Mouse (Mus musculus): ENCODE measurements around the gene Cbfa2t3. TPM values are rescaled to one million over a fixed set of nuclear protein-coding genes. Genes with fewer than 3 reads are reported as not detected.

The Cbfa2t3 gene
- total and polyA plus RNA-seq, 2 experiments from 2014 or later: 11.1 to 15.9 TPM

- no peaks in the 10 kb centered on the region for H3K9me3 ChIP-seq (ENCODE audit: low read length)
- H3K9ac ChIP-seq (replicated peaks; ENCODE audit: low read length, poor library complexity, severe bottlenecking): no peak overlapping the region
- H3K36me3 ChIP-seq (ENCODE audit: insufficient read depth, low read length): peaks cover 34% of the 10 kb centered on the region
- 90% methylated on average over 16 of the region's 16 CpGs for WGBS
- no peaks in the 10 kb centered on the region for H3K27me3 ChIP-seq (ENCODE audit: insufficient read depth, low read length)
- no peak overlapping the region for H3K4me3 ChIP-seq (ENCODE audit: low read depth, low read length)
- ATAC-seq (ENCODE audit: low FRiP score) (no peak), DNase-seq (ENCODE audit: low spot score) (no peak)
- no peak overlapping the region for H3K27ac ChIP-seq (ENCODE audit: low read depth, low read length)
- TF ChIP-seq CTCF (IDR thresholded peaks at IDR 0.05): no peak
- no peaks in the 10 kb centered on the region for H3K4me1 ChIP-seq (ENCODE audit: insufficient read depth, low read length)
- H3K4me2 ChIP-seq (ENCODE audit: low read depth, low read length, poor library complexity, severe bottlenecking): no peak overlapping the region
These were observed 52.6 kb downstream of the Cbfa2t3 start for GRCm38 (mm10) chr8:122646337-122646736.

GRCm38 (mm10) chr8:122644175-122644954, 54.5 kb downstream of the Cbfa2t3 start:
- Histone ChIP-seq H3K9me3 (ENCODE audit: low read length) (no peaks in the 10 kb centered on the region), H3K4me2 (ENCODE audit: low read depth, low read length, poor library complexity, severe bottlenecking) (no peak overlapping the region), H3K9ac (replicated peaks; ENCODE audit: low read length, poor library complexity, severe bottlenecking) (no peak overlapping the region), H3K36me3 (ENCODE audit: insufficient read depth, low read length) (peaks cover 29% of the 10 kb centered on the region), H3K27me3 (ENCODE audit: insufficient read depth, low read length) (no peaks in the 10 kb centered on the region), H3K4me3 (ENCODE audit: low read depth, low read length) (no peak overlapping the region), H3K27ac (ENCODE audit: low read depth, low read length) (no peak overlapping the region), H3K4me1 (ENCODE audit: insufficient read depth, low read length) (no peaks in the 10 kb centered on the region)
- ATAC-seq (ENCODE audit: low FRiP score) (no peak), DNase-seq (ENCODE audit: low spot score) (no peak)
- TF ChIP-seq CTCF (IDR thresholded peaks at IDR 0.05): no peak
- 73% methylated on average over 6 of the region's 6 CpGs for WGBS

- DNase-seq (ENCODE audit: low spot score) (no peak), ATAC-seq (ENCODE audit: low FRiP score) (no peak)
- H3K9me3 ChIP-seq (ENCODE audit: low read length): no peaks in the 10 kb centered on the region
- no peak for TF ChIP-seq CTCF (IDR thresholded peaks at IDR 0.05)
- no peak overlapping the region for H3K9ac ChIP-seq (replicated peaks; ENCODE audit: low read length, poor library complexity, severe bottlenecking)
- H3K36me3 ChIP-seq (ENCODE audit: insufficient read depth, low read length): peaks cover 40% of the 10 kb centered on the region
- H3K4me1 ChIP-seq (ENCODE audit: insufficient read depth, low read length): no peaks in the 10 kb centered on the region
- WGBS: 73% methylated on average over 9 of the region's 9 CpGs
- H3K27ac ChIP-seq (ENCODE audit: low read depth, low read length): no peak overlapping the region
- H3K4me3 ChIP-seq (ENCODE audit: low read depth, low read length): no peak overlapping the region
- H3K4me2 ChIP-seq (ENCODE audit: low read depth, low read length, poor library complexity, severe bottlenecking): no peak overlapping the region
- H3K27me3 ChIP-seq (ENCODE audit: insufficient read depth, low read length): no peaks in the 10 kb centered on the region
These were observed 56.8 kb downstream of the Cbfa2t3 start for GRCm38 (mm10) chr8:122642071-122642470.

GRCm38 (mm10) chr8:122641406-122641805, 57.5 kb downstream of the Cbfa2t3 start:
- no peak overlapping the region for H3K4me3 ChIP-seq (ENCODE audit: low read depth, low read length)
- peaks cover 36% of the 10 kb centered on the region for H3K36me3 ChIP-seq (ENCODE audit: insufficient read depth, low read length)
- DNase-seq (ENCODE audit: low spot score) (no peak), ATAC-seq (ENCODE audit: low FRiP score) (no peak)
- H3K4me1 ChIP-seq (ENCODE audit: insufficient read depth, low read length): no peaks in the 10 kb centered on the region
- no peaks in the 10 kb centered on the region for H3K9me3 ChIP-seq (ENCODE audit: low read length)
- no peak for TF ChIP-seq CTCF (IDR thresholded peaks at IDR 0.05)
- H3K4me2 ChIP-seq (ENCODE audit: low read depth, low read length, poor library complexity, severe bottlenecking): no peak overlapping the region
- no peak overlapping the region for H3K27ac ChIP-seq (ENCODE audit: low read depth, low read length)
- 89% methylated on average over 15 of the region's 15 CpGs for WGBS
- H3K27me3 ChIP-seq (ENCODE audit: insufficient read depth, low read length): no peaks in the 10 kb centered on the region
- H3K9ac ChIP-seq (replicated peaks; ENCODE audit: low read length, poor library complexity, severe bottlenecking): no peak overlapping the region

GRCm38 (mm10) chr8:122640825-122641224, 58.1 kb downstream of the Cbfa2t3 start:
- ATAC-seq (ENCODE audit: low FRiP score) (no peak), DNase-seq (ENCODE audit: low spot score) (no peak)
- 87% methylated on average over 4 of the region's 4 CpGs for WGBS
- Histone ChIP-seq H3K27me3 (ENCODE audit: insufficient read depth, low read length) (no peaks in the 10 kb centered on the region), H3K36me3 (ENCODE audit: insufficient read depth, low read length) (peaks cover 31% of the 10 kb centered on the region), H3K9me3 (ENCODE audit: low read length) (no peaks in the 10 kb centered on the region), H3K9ac (replicated peaks; ENCODE audit: low read length, poor library complexity, severe bottlenecking) (no peak overlapping the region), H3K27ac (ENCODE audit: low read depth, low read length) (no peak overlapping the region), H3K4me1 (ENCODE audit: insufficient read depth, low read length) (no peaks in the 10 kb centered on the region), H3K4me3 (ENCODE audit: low read depth, low read length) (no peak overlapping the region), H3K4me2 (ENCODE audit: low read depth, low read length, poor library complexity, severe bottlenecking) (no peak overlapping the region)
- TF ChIP-seq CTCF (IDR thresholded peaks at IDR 0.05): no peak

- Histone ChIP-seq H3K27ac (ENCODE audit: low read depth, low read length) (no peak overlapping the region), H3K4me2 (ENCODE audit: low read depth, low read length, poor library complexity, severe bottlenecking) (no peak overlapping the region), H3K4me3 (ENCODE audit: low read depth, low read length) (no peak overlapping the region), H3K36me3 (ENCODE audit: insufficient read depth, low read length) (peaks cover 36% of the 10 kb centered on the region), H3K9me3 (ENCODE audit: low read length) (no peaks in the 10 kb centered on the region), H3K4me1 (ENCODE audit: insufficient read depth, low read length) (no peaks in the 10 kb centered on the region), H3K27me3 (ENCODE audit: insufficient read depth, low read length) (no peaks in the 10 kb centered on the region), H3K9ac (replicated peaks; ENCODE audit: low read length, poor library complexity, severe bottlenecking) (no peak overlapping the region)
- 44% methylated on average over 16 of the region's 16 CpGs for WGBS
- no peak for TF ChIP-seq CTCF (IDR thresholded peaks at IDR 0.05)
- ATAC-seq (ENCODE audit: low FRiP score) (peak; percentile 57; the same call in 1 of the 2 replicates), DNase-seq (ENCODE audit: low spot score) (peak; percentile 83)
These were observed 59.2 kb downstream of the Cbfa2t3 start for GRCm38 (mm10) chr8:122639521-122640248.
